Mouse (Mus musculus): ENCODE data around the gene Bco1.

GRCm38 (mm10) chr8:117078367-117078926 is 17.2 kb upstream of the Bco1 start:
- no peak for TF ChIP-seq CTCF (conservative IDR thresholded peaks at IDR 0.05; ENCODE audit: insufficient read depth, insufficient read length, low read depth, low read length)
- TF ChIP-seq POLR2A (IDR thresholded peaks at IDR 0.05; ENCODE audit: low read depth, low read length) = no peak
